Mouse (Mus musculus): ENCODE results near the gene Fbxl16. TPM values are rescaled to one million over a fixed set of nuclear protein-coding genes. Genes with fewer than 3 reads are reported as not detected.
A peak's percentile ranks its signal among the peaks of the same experiment; 100 is the strongest.

Fbxl16 gene
- polyA plus RNA-seq, 2 experiments from 2014 or later, result 0.16 TPM; not detected in 1

DNA sequence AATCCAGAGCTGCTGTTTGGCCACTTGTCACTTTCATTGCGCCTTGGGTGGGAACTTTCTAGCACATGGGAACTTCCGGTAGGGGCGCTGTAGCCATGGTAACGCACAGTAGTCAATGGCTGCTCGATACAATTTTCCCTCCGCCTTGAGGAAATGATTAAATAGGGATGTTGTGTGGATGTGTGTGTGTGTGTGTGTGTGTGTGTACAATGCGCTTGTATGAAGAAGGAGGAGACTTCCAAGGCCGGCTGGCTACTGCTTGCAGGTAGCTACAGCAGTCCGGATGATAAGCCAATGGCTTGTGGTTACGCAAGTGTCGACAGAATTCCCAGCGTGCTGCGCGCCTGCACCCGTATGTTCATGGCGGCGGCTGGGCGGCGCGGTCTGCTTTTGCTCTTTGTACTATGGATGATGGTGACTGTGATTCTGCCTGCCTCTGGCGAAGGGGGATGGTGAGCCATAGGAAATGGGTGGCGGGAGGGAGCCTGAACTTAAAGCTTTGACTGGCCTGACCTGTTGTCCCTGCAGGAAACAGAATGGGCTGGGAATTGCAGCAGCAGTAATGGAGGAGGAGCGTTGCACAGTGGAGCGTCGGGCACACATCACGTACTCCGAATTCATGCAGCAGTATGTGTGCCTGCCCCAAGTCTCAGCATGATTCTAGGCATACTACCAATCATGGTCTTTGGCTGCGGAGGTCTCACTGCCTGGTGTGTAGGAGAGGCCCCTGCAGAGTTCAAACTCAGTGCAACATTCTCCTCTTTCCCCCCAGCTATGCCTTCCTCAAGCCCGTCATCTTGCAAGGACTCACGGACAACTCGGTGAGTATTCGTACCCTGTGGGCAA, 20.1 kb downstream of the Fbxl16 start, which contains the start of gene Jmjd8:
Gene Jmjd8, plus strand, starts transcription at position 156 of the 846 bp plus-strand sequence.
- ATAC-seq, result peak; percentile 55

DNA sequence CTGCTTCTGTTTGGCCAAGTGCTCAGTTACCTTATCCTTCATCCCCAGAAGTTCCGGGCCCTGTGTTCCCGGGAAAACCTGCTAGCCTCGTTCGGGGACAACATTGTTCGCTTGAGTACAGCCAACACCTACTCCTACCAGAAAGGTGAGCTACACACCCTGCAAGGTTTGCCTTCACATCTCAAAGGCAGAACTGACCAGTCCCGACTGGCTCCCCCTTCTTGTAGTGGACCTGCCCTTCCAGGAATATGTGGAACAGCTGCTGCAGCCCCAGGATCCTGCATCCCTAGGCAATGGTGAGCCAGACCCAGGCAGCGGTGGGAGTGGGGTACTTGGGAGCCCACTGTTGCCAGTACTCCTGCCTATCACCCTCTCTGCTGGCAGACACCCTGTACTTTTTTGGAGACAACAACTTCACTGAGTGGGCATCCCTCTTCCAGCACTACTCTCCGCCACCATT, 20.7 kb downstream of the Fbxl16 start:
- no peak for ATAC-seq

DNA sequence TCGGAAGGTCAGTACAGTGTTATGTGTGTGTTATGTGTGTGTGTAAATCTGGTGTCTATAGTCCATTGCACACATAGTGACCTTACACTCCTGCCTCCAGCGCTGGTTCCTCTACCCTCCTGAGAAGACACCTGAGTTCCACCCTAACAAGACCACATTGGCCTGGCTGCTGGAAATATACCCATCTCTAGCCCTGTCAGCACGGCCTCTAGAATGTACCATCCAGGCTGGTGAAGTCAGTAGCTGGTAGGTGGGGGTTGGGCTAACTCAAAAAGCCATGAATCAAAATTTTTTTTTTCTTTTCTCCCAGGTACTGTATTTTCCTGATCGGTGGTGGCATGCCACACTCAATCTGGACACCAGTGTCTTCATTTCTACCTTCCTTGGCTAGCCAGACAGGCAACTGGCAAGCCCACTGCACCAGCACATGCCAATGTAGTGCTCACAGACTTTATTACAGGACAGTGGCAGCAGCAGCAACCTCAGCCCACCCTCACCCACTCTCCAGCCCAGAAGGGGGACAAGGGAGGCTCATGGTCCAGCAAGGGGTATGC, 21.4 kb downstream of the Fbxl16 start:
- no peak for ATAC-seq

DNA sequence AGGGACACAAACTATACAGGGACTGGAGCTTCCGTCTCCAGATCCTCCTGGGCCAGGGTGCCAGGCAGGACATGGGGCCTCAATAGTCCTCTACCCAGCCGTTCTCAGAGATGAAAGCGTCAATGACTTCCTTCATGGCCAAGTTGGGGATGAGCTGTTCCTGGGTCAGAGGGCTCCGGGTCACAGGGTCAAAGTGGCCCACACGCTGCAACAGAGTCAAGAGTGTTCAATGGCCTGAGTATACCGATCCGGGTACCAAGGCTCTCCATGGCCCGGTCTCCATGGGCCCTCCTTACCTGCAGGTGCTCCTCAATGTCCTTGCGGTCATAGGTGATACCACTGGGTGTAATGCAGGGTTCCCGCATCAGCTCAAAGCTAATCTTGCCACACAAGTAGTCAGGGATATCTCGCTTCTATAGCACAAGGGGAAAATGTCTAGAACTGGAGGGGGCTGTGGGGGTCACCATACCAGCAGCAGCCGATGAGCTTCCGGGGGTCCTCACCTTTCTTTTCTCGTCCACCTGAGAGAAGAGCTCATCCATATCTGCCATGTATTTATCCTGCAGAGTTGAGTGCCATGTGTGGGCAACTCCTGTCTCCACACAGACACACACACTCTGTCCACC, 22.0 kb downstream of the Fbxl16 start:
- ATAC-seq, result no peak

- no peak for ATAC-seq
These were observed 22.8 kb downstream of the Fbxl16 start for GRCm38 (mm10) chr17:25831451-25832281.

- ATAC-seq, result peak; percentile 95
These were observed 23.8 kb downstream of the Fbxl16 start for GRCm38 (mm10) chr17:25832436-25833290.

DNA sequence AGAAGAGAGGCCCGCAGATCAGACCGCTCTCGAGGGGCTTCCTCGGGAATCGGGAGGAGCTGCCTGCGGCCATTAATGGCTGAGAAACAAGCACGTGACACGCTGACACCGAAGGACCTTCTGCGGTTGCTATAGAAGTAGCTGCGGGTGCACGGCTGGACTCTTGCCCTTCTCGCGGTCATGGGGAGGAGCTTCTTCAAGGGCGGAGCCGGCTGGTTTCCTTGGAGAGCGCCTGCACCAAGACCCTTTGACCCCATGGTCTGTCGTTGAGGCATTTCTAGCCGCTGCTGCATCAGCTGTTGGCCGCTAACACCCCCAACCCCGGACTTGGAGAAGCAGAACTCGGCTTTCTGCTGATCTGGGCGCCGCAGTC, 24.4 kb downstream of the Fbxl16 start, which contains the start of gene Stub1:
Gene Stub1, minus strand, starts transcription at position 114 of the 373 bp plus-strand sequence.
- no peak for ATAC-seq

- ATAC-seq, result no peak
These were observed 25.2 kb downstream of the Fbxl16 start for GRCm38 (mm10) chr17:25833961-25834594.

DNA sequence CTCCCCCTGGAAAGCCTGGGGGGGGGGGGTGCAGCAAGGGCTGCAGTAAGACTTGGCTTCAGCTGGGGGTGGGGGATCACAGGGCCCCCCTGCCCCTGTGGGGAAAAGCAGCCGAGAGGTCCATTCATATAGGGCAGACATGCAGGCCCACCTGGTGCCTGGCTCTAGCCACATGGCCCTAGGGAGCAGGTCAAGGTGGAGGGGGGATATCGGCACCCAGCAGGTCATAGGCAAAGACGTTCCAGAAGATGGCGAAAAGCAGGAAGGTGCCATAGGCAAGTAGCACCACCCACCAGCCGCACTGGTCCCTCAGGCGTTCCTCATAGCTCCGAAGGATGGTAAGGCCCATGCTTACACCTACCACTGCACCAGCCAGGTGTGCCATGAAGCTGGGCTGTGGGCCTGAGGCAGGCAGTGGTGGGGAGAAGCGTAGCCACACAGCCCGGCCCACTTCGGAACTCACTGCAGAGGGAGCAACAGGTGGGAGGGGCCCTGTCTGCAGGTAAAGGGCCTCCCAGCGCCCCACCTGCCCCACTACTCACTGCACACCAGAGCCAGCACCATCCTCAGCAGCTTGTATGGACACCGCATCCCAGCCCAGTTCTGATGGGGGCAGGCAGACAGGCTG, 25.8 kb downstream of the Fbxl16 start:
- ATAC-seq, result no peak

GRCm38 (mm10) chr17:25835301-25835700, 26.4 kb downstream of the Fbxl16 start:
- no peak for ATAC-seq

DNA sequence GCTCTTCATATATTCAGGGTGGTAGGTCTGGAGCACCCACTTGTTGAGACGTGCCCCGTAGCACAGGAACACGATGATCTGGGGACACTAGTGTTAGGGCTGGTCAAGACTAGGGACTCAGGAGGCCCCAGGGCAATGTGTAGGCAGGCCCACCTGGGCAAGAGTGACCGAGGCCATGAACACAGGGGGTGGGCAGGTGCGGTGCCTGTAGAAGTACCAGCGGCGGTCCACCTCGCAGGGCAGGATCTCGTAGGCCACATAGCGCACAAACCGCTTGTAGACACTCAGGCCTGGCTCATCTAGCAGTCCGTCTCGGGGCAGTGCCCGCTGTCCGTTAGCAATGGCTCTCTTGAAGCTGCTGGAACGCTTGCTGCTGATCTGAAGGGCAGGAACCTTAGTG, 26.9 kb downstream of the Fbxl16 start:
- no peak for ATAC-seq

- ATAC-seq, result no peak
These were observed 27.7 kb downstream of the Fbxl16 start for GRCm38 (mm10) chr17:25836397-25837075.

DNA sequence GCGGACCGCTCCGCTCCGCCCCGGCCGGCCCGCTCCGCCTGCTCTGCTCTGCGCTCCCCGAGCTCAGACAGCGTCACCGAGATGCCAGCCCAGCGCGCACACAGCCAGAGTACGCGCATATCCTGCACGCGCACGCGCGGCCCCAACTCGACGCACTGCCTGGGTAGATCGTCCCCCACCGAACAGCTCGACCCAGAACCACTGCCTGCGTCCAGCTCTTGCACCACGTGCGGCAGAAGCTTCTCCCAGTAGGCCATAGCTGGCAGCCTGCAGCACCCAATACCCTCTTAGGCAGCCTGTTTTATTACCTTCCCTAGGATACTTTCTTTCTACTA, 28.2 kb downstream of the Fbxl16 start, which contains the start of gene Rhbdl1:
Gene Rhbdl1, minus strand, starts transcription at position 220 of the 335 bp plus-strand sequence.
- no peak for ATAC-seq

DNA sequence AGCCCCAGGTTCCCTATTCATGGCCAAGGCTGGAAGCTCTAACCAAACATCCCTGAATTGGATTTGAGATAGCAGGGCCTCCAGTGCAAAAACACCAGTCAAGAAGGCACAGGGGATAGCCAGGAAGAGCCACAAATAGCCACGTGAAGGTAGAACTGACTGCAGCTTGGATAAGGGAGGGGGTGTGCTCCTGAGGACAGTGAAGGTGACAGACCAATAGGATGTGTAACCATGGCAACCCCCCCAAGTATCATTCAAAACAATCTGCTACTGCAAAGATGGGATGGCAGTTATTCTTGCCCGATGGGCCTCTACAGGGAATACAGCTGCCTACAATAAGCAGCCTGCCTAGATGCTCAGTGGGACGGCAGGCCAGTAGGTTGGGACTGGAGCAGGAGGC, 28.6 kb downstream of the Fbxl16 start:
- ATAC-seq, result no peak

DNA sequence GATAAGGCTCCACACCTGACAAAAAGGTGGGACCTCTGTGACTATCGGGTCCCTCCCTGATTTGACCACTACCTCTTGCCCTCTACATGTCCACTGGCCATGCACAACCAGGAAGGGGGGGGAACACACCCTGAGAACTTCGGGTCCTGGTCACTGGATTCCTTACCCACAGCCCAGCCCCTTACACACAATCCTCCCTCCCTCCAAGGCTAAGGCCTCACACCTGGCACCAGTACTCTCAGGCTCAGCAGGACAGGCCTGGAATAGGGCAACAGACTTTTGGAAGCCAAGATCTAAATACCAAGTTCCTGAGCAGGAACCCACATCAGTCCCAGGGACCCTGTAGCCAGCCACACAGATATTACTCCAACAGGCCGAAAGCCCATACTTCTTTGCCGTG, 30.0 kb downstream of the Fbxl16 start:
- no peak for ATAC-seq

DNA sequence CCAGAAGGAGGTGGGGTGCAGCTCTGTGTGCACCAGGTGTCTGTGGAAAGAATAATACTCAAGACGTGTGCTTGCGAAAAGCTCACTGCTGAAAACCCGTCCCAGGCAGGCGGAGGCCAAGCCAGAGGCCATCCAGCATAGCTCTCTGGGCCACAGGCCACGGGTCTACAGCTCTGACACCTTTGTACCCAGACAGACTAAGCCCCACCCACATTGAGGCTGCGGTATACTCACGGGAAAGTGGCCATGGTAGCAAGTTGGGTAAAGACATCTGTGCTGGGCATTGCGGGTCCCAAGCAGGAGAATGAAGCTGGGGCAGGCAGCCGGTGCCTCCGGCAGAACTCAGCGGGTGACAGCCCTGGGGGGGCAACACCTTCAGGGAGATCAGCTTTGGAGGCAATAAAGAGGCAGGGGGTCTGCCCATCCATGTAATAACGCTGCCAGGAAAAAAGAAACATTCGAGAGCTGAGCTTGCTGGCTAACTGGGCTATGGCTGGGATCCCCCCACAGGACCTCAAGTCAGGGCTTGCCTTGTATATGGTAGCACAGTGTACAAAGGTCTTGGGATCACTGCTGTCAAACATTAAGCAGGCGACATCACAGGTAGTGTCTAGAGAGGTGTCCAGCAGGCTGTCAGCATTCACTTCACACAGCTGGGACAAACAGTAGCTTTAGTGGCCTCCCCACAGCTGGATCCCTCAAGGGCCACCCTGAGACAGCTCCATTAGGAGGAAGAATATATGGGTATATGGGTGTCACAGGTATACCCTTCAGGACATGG, 30.8 kb downstream of the Fbxl16 start:
- no peak for ATAC-seq

- no peak for ATAC-seq
These were observed 31.6 kb downstream of the Fbxl16 start for GRCm38 (mm10) chr17:25840519-25840918.

DNA sequence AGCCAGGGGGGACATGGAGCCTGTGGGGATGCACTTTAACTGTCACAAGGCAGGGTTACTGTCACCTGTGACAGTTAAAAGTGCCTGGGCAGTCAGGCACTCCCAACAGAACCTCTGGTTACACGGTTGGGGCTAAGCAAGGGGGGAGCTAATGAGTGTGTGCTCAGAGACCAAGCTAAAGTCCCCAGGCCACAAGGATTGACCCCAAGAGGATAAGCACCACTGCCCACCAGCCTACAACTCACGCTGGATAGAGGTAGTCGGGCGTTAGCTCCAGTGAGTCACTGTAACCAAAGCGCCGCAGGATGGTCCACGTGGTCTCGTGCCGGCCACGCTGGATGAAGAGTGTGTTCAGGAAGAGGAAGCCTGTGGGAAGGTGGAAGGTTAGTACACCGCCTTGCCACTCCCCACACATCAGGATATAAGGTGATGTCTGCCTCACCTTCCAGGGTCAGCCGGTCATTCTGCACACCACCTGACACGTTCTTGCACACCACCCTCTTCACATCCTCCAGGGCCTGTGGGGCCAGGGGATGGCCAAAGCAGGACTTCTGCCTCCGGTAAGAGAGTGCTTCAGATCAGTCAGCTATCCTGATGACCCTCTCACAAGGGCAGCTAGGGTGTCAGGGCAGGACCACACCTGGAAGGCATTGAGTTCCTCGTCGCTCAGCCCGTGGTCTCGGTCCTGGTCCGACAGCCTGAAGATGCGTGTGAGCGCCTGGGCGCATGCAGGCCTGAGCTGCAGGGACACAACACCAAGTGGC, 32.4 kb downstream of the Fbxl16 start, which contains the start of gene Gm20683:
Gene Gm20683, minus strand, starts transcription at position 647 of the 764 bp plus-strand sequence.
- no peak for ATAC-seq

Data from activated CD4-positive, CD25-positive, alpha-beta regulatory T cell, adult 4 months (primary cell).